Mouse (Mus musculus) hindbrain, postnatal 0 days (tissue): ENCODE measurements at regions not wholly inside any gene's neighbourhood (a gene's known extent, or its start where the extent isn't known, plus 50 kb on each side); places are given as distances from the start of the nearest gene placed in this dataset.

ENCODE experiments used
- ATAC-seq: fragments of 200-750 bp; cut with Nextera tagmentation; 2 replicates; pipeline ENCODE4 v1.8.0; 2017; ENCODE audit warnings: mild to moderate bottlenecking, moderate TSS enrichment, moderate library complexity
- DNase-seq: peaks from one replicate; pipeline ENCODE4 v3.0.0-alpha.2; 2015; ENCODE audit warnings: low spot score
- H3K27ac ChIP-seq: fragments of 300-500 bp; sonication (generic); 2 replicates; pipeline ENCODE4 v1.5.1; 2014; ENCODE audit warnings: mild to moderate bottlenecking
- H3K27me3 ChIP-seq: fragments of 300-500 bp; sonication (generic); 2 replicates; pipeline ENCODE4 v1.6.1; 2014; ENCODE audit warnings: low read length, mixed read lengths; ENCODE audit not compliant: insufficient read depth
- H3K36me3 ChIP-seq: fragments of 300-500 bp; sonication (generic); 2 replicates; pipeline ENCODE4 v1.6.1; 2014; ENCODE audit warnings: low read length, mixed read lengths; ENCODE audit not compliant: insufficient read depth
- H3K4me1 ChIP-seq: fragments of 300-500 bp; sonication (generic); 2 replicates; pipeline ENCODE4 v1.6.1; 2014; ENCODE audit warnings: antibody characterized with exemption, low read length, mixed read lengths; ENCODE audit not compliant: insufficient read depth
- H3K4me2 ChIP-seq: fragments of 300-500 bp; sonication (generic); 2 replicates; pipeline ENCODE4 v1.6.1; 2014; ENCODE audit warnings: low read depth, mild to moderate bottlenecking, low read length, moderate library complexity, mixed read lengths
- H3K4me3 ChIP-seq: fragments of 300-500 bp; sonication (generic); 2 replicates; pipeline ENCODE4 v1.5.1; 2014; ENCODE audit warnings: low read length
- H3K9ac ChIP-seq: fragments of 300-500 bp; sonication (generic); replicated peaks from 2 replicates; pipeline ENCODE4 v1.6.1; 2014; ENCODE audit warnings: mild to moderate bottlenecking, low read length, moderate library complexity, mixed read lengths
- H3K9me3 ChIP-seq: fragments of 300-500 bp; sonication (generic); 2 replicates; pipeline ENCODE4 v1.6.1; 2016; ENCODE audit warnings: low read length, mixed read lengths
- CTCF ChIP-seq: IDR thresholded peaks from 2 replicates; pipeline ENCODE4 v1.5.1; 2016; ENCODE audit warnings: antibody characterized with exemption, control low read depth, low read depth
- WGBS: fragments of 180-500 bp; shearing (Covaris S2); extraction: QIAGEN DNeasy Blood & Tissue Kit; methylation state at CpG from one replicate; pipeline ENCODE4 v1.1.7; 2014; 5-methylcytosine and 5-hydroxymethylcytosine counted together

- no peak for TF ChIP-seq CTCF
- no peak overlapping the region; the same call in 1 of the 2 replicates for H3K27ac ChIP-seq
Observed at GRCm38 (mm10) chr11:19849347-19849811, 74.8 kb upstream of the Spred2 start.

DNA sequence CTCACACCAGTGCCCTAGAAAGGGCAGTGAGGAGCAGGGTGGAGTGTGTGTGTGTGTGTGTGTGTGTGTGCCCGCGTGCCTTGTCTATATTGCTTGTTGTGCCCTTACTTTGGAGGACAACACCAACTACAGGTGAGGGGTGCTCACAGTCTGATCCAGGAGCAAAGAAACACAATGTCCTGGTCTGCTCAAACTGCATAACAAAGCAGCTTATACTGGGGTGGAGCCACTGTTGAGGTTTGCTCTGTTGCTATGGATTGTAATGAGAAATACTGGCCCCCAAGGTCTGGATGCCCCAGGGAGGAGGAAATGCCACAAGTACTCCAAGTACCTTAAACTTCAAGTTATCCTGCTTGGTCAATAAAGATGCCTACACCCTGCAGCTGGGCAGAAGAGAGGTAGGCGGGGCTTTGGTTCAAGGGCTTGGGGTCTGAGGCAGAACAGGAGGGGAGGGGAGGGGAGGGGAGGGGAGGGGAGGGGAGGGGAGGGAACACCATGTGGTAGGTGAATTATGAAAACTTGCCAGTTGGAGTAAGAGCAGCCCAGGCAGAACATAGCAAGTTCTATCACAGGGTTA lies 74.2 kb upstream of the Spred2 start:
- DNase-seq (no peak), ATAC-seq (no peak)
- no peaks in the 10 kb centered on the region for H3K27me3 ChIP-seq
- TF ChIP-seq CTCF: no peak
- no peak overlapping the region for H3K9ac ChIP-seq
- no peaks in the 10 kb centered on the region for H3K36me3 ChIP-seq
- 76% methylated on average over 3 of the region's 3 CpGs for WGBS
- no peaks in the 10 kb centered on the region for H3K4me1 ChIP-seq
- no peak overlapping the region for H3K27ac ChIP-seq
- no peak overlapping the region for H3K4me3 ChIP-seq
- no peaks in the 10 kb centered on the region for H3K9me3 ChIP-seq
- H3K4me2 ChIP-seq: no peak overlapping the region

More at GRCm38 (mm10) chr11:19849347-19849811, 74.8 kb upstream of the Spred2 start:
- Histone ChIP-seq H3K9me3 (no peaks in the 10 kb centered on the region), H3K36me3 (no peaks in the 10 kb centered on the region), H3K27me3 (no peaks in the 10 kb centered on the region), H3K9ac (no peak overlapping the region), H3K4me3 (no peak overlapping the region), H3K4me2 (no peak overlapping the region), H3K4me1 (no peaks in the 10 kb centered on the region)
- WGBS: 48% methylated on average over 4 of the region's 4 CpGs
- DNase-seq: no peak
- ATAC-seq: no peak

- H3K27ac ChIP-seq: no peak overlapping the region
- no peak for TF ChIP-seq CTCF
- no peaks in the 10 kb centered on the region for H3K4me1 ChIP-seq
- H3K9ac ChIP-seq: no peak overlapping the region
- ATAC-seq (no peak), DNase-seq (no peak)
- no peaks in the 10 kb centered on the region for H3K27me3 ChIP-seq
- no peaks in the 10 kb centered on the region for H3K9me3 ChIP-seq
- H3K4me3 ChIP-seq: no peak overlapping the region
- H3K36me3 ChIP-seq: no peaks in the 10 kb centered on the region
- no peak overlapping the region for H3K4me2 ChIP-seq
- 49% methylated on average over 6 of the region's 6 CpGs for WGBS
Observed at GRCm38 (mm10) chr11:19851022-19851615, 73.1 kb upstream of the Spred2 start.

DNA sequence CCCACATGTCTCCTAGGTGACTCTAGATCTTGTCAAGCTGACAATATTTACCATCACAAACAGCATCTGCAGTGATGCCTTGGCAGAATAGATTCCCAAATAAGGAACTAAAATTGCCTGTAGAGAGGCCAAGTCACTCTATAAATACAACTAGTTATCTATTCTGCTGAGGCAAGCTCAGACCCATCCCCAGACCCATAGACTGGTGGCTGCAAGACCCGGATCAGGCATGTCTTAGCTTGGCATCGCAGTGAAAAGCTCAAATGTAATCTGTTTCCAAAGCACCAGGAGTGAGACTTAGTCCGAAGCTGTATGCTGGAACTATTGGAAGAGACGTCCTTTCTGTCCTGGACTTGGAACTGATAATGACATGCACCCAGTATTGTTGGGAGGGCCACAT lies 62.6 kb upstream of the Spred2 start:
- no peaks in the 10 kb centered on the region for H3K9me3 ChIP-seq
- H3K27me3 ChIP-seq: no peaks in the 10 kb centered on the region
- DNase-seq (no peak), ATAC-seq (no peak)
- no peaks in the 10 kb centered on the region for H3K4me1 ChIP-seq
- 84% methylated on average over 4 of the region's 4 CpGs for WGBS
- H3K4me2 ChIP-seq: no peak overlapping the region
- H3K27ac ChIP-seq: no peak overlapping the region
- no peak overlapping the region for H3K9ac ChIP-seq
- no peak overlapping the region for H3K4me3 ChIP-seq
- H3K36me3 ChIP-seq: no peaks in the 10 kb centered on the region
- no peak for TF ChIP-seq CTCF

GRCm38 (mm10) chr11:19863327-19863726 lies 60.8 kb upstream of the Spred2 start:
- Histone ChIP-seq H3K4me3 (no peak overlapping the region), H3K4me2 (no peak overlapping the region), H3K9ac (no peak overlapping the region), H3K36me3 (no peaks in the 10 kb centered on the region), H3K9me3 (no peaks in the 10 kb centered on the region), H3K27me3 (no peaks in the 10 kb centered on the region), H3K4me1 (no peaks in the 10 kb centered on the region), H3K27ac (no peak overlapping the region)
- ATAC-seq (no peak), DNase-seq (no peak)
- TF ChIP-seq CTCF: no peak
- 79% methylated on average over 3 of the region's 3 CpGs for WGBS

DNA sequence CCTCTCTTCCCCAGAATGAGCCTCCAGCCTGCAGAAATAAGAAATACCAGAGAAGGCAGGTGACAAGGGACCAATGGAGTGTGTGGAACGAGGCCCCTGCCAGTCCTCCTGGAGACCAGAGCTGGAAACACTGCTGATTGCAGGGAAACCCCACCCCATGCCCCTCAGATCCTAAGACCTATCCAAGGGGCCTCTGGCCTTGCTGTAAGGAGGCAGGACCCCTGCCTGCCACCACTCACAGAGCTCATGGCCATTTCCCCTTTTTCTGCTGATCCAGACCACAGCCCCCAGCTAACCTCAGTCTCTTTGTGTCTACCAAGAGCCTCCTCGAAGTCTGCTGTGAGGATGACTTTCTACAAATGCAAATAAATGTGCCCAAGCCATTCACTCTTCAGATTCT lies 57.9 kb upstream of the Spred2 start:
- no peak overlapping the region for H3K4me2 ChIP-seq
- H3K4me1 ChIP-seq: no peaks in the 10 kb centered on the region
- WGBS: 31% methylated on average over 2 of the region's 2 CpGs
- no peak overlapping the region for H3K27ac ChIP-seq
- no peak for ATAC-seq
- H3K27me3 ChIP-seq: no peaks in the 10 kb centered on the region
- no peak overlapping the region for H3K4me3 ChIP-seq
- no peaks in the 10 kb centered on the region for H3K9me3 ChIP-seq
- TF ChIP-seq CTCF: no peak
- no peaks in the 10 kb centered on the region for H3K36me3 ChIP-seq
- DNase-seq: no peak
- H3K9ac ChIP-seq: no peak overlapping the region

DNA sequence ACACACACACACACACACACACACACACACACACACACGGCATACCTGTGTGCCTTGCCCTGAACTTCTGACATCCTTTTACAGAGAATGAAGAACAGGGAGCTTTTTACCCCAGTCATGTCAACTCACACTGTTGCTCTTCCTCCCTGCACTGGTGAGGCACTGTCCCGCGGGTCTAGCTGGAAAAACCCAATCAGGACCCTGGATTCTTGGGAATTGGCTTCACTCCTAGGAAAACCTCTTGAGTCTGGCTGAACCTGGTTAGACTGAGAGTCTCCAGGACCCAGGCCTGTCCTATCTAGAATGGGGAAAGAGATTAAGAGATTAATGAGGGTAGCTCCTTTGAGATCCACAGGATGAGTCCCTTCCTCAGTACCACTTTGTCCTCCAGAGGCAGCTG lies 54.5 kb upstream of the Spred2 start:
- Histone ChIP-seq H3K36me3 (no peaks in the 10 kb centered on the region), H3K4me2 (no peak overlapping the region), H3K27me3 (no peaks in the 10 kb centered on the region), H3K4me3 (no peak overlapping the region), H3K9me3 (no peaks in the 10 kb centered on the region), H3K4me1 (no peaks in the 10 kb centered on the region), H3K9ac (no peak overlapping the region), H3K27ac (no peak overlapping the region)
- WGBS: 88% methylated on average over 3 of the region's 3 CpGs
- TF ChIP-seq CTCF: no peak
- DNase-seq: no peak
- no peak for ATAC-seq
